Mouse (Mus musculus): ENCODE measurements around the gene Atp1a4. TPM values are rescaled to one million over a fixed set of nuclear protein-coding genes. Genes with fewer than 3 reads are reported as not detected.

The Atp1a4 gene
- polyA plus RNA-seq, 1 experiment from 2014 or later = not detected

DNA sequence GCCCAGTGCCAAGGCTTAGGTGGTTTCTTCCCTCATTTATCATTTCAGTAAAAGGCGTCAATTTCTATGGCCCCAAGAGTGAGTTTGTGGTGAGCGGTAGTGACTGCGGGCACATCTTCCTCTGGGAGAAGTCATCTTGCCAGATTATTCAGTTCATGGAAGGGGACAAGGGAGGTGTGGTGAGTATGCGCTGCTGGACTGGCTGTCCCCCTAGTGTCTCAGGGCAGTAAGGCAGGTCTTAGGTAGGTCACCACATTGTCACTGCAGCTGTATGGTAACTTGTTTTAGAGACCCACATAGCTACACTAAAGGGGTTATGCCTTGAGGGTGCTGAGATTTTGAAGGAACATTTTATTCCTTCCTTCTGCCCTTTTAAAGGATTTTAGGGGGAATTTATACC lies 69.3 kb downstream of the Atp1a4 start:
- H3K27me3 ChIP-seq (ENCODE audit: control insufficient read depth, insufficient read depth, low read length) = no peaks in the 10 kb centered on the region
- no peaks in the 10 kb centered on the region for H3K4me1 ChIP-seq (ENCODE audit: control insufficient read depth, insufficient read depth, low read length)
- no peak overlapping the region for H3K9ac ChIP-seq (ENCODE audit: low read length)
- H3K9me3 ChIP-seq (ENCODE audit: control insufficient read depth, low read length) = no peaks in the 10 kb centered on the region
- H3K4me2 ChIP-seq (ENCODE audit: low read depth, severe bottlenecking) = no peak overlapping the region
- 81% methylated on average over 4 of the region's 4 CpGs for WGBS
- ATAC-seq (ENCODE audit: insufficient number of reproducible peaks, low FRiP score, low TSS enrichment, low read depth) (no peak), DNase-seq (ENCODE audit: low spot score) (no peak)
- peaks cover 30% of the 10 kb centered on the region for H3K36me3 ChIP-seq (ENCODE audit: control insufficient read depth, insufficient read depth, low read length)
- no peak overlapping the region for H3K4me3 ChIP-seq (ENCODE audit: low read depth, low read length)
- H3K27ac ChIP-seq (replicated peaks; ENCODE audit: low read depth, low read length) = no peak overlapping the region

GRCm38 (mm10) chr1:172186401-172187289 lies 71.6 kb downstream of the Atp1a4 start:
- H3K4me2 ChIP-seq (ENCODE audit: low read depth, severe bottlenecking) = no peak overlapping the region
- ATAC-seq (ENCODE audit: insufficient number of reproducible peaks, low FRiP score, low TSS enrichment, low read depth) = 0 out of 2 replicates have a peak, but pooled peaks have one; percentile 31
- H3K36me3 ChIP-seq (ENCODE audit: control insufficient read depth, insufficient read depth, low read length) = peaks cover 24% of the 10 kb centered on the region
- no peaks in the 10 kb centered on the region for H3K9me3 ChIP-seq (ENCODE audit: control insufficient read depth, low read length)
- H3K4me1 ChIP-seq (ENCODE audit: control insufficient read depth, insufficient read depth, low read length) = no peaks in the 10 kb centered on the region
- no peaks in the 10 kb centered on the region for H3K27me3 ChIP-seq (ENCODE audit: control insufficient read depth, insufficient read depth, low read length)
- H3K27ac ChIP-seq (replicated peaks; ENCODE audit: low read depth, low read length) = no peak overlapping the region
- WGBS = 90% methylated on average over 10 of the region's 10 CpGs
- no peak for DNase-seq (ENCODE audit: low spot score)
- no peak overlapping the region for H3K9ac ChIP-seq (ENCODE audit: low read length)
- no peak overlapping the region for H3K4me3 ChIP-seq (ENCODE audit: low read depth, low read length)

DNA sequence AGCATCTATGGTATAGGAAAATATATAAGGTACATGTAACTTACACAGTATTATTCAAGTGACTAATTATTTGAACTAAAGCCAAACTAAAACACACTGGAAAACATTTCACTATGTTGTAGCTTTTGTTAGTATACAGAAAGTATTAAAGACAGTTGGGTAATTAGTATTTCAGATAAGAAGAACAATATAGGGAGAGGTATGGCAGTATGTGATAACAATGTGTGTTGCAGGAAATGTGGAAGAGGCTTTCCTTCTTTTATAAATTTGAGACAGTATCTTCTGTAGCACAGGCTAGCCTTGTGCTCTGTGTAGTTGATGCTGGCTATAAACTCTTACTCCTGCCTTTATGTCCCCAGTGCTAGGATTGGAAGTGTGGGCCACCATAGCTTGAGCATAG lies 74.3 kb downstream of the Atp1a4 start:
- no peaks in the 10 kb centered on the region for H3K4me1 ChIP-seq (ENCODE audit: control insufficient read depth, insufficient read depth, low read length)
- H3K9me3 ChIP-seq (ENCODE audit: control insufficient read depth, low read length) = no peaks in the 10 kb centered on the region
- H3K36me3 ChIP-seq (ENCODE audit: control insufficient read depth, insufficient read depth, low read length) = peaks cover 23% of the 10 kb centered on the region
- ATAC-seq (ENCODE audit: insufficient number of reproducible peaks, low FRiP score, low TSS enrichment, low read depth) (no peak), DNase-seq (ENCODE audit: low spot score) (no peak)
- no peak overlapping the region for H3K27ac ChIP-seq (replicated peaks; ENCODE audit: low read depth, low read length)
- H3K4me2 ChIP-seq (ENCODE audit: low read depth, severe bottlenecking) = no peak overlapping the region
- no peak overlapping the region for H3K9ac ChIP-seq (ENCODE audit: low read length)
- H3K27me3 ChIP-seq (ENCODE audit: control insufficient read depth, insufficient read depth, low read length) = no peaks in the 10 kb centered on the region
- H3K4me3 ChIP-seq (ENCODE audit: low read depth, low read length) = no peak overlapping the region

- Histone ChIP-seq H3K9ac (ENCODE audit: low read length) (no peak overlapping the region), H3K9me3 (ENCODE audit: control insufficient read depth, low read length) (no peaks in the 10 kb centered on the region), H3K27me3 (ENCODE audit: control insufficient read depth, insufficient read depth, low read length) (no peaks in the 10 kb centered on the region), H3K36me3 (ENCODE audit: control insufficient read depth, insufficient read depth, low read length) (peaks cover 20% of the 10 kb centered on the region), H3K4me2 (ENCODE audit: low read depth, severe bottlenecking) (no peak overlapping the region), H3K27ac (replicated peaks; ENCODE audit: low read depth, low read length) (no peak overlapping the region), H3K4me1 (ENCODE audit: control insufficient read depth, insufficient read depth, low read length) (no peaks in the 10 kb centered on the region), H3K4me3 (ENCODE audit: low read depth, low read length) (no peak overlapping the region)
- 95% methylated on average over 6 of the region's 6 CpGs for WGBS
- ATAC-seq (ENCODE audit: insufficient number of reproducible peaks, low FRiP score, low TSS enrichment, low read depth) (0 out of 2 replicates have a peak, but pooled peaks have one; percentile 35), DNase-seq (ENCODE audit: low spot score) (no peak)
Observed at GRCm38 (mm10) chr1:172183056-172183455, 75.2 kb downstream of the Atp1a4 start.

- no peak for ATAC-seq (ENCODE audit: insufficient number of reproducible peaks, low FRiP score, low TSS enrichment, low read depth)
- 92% methylated on average over 3 of the region's 3 CpGs for WGBS
- H3K4me3 ChIP-seq (ENCODE audit: low read depth, low read length) = no peak overlapping the region
- peaks cover 10% of the 10 kb centered on the region for H3K36me3 ChIP-seq (ENCODE audit: control insufficient read depth, insufficient read depth, low read length)
- no peaks in the 10 kb centered on the region for H3K27me3 ChIP-seq (ENCODE audit: control insufficient read depth, insufficient read depth, low read length)
- no peak for DNase-seq (ENCODE audit: low spot score)
- H3K9ac ChIP-seq (ENCODE audit: low read length) = no peak overlapping the region
- no peak overlapping the region for H3K4me2 ChIP-seq (ENCODE audit: low read depth, severe bottlenecking)
- H3K27ac ChIP-seq (replicated peaks; ENCODE audit: low read depth, low read length) = no peak overlapping the region
- H3K9me3 ChIP-seq (ENCODE audit: control insufficient read depth, low read length) = no peaks in the 10 kb centered on the region
- H3K4me1 ChIP-seq (ENCODE audit: control insufficient read depth, insufficient read depth, low read length) = no peaks in the 10 kb centered on the region
Observed at GRCm38 (mm10) chr1:172181777-172182176, 76.4 kb downstream of the Atp1a4 start.

GRCm38 (mm10) chr1:172180881-172181280 lies 77.3 kb downstream of the Atp1a4 start:
- peaks cover 5% of the 10 kb centered on the region for H3K36me3 ChIP-seq (ENCODE audit: control insufficient read depth, insufficient read depth, low read length)
- H3K9me3 ChIP-seq (ENCODE audit: control insufficient read depth, low read length) = no peaks in the 10 kb centered on the region
- no peaks in the 10 kb centered on the region for H3K4me1 ChIP-seq (ENCODE audit: control insufficient read depth, insufficient read depth, low read length)
- no peak overlapping the region for H3K4me3 ChIP-seq (ENCODE audit: low read depth, low read length)
- WGBS = 74% methylated on average over 4 of the region's 4 CpGs
- DNase-seq (ENCODE audit: low spot score) = no peak
- H3K27ac ChIP-seq (replicated peaks; ENCODE audit: low read depth, low read length) = no peak overlapping the region
- ATAC-seq (ENCODE audit: insufficient number of reproducible peaks, low FRiP score, low TSS enrichment, low read depth) = no peak
- H3K4me2 ChIP-seq (ENCODE audit: low read depth, severe bottlenecking) = no peak overlapping the region
- no peak overlapping the region for H3K9ac ChIP-seq (ENCODE audit: low read length)
- H3K27me3 ChIP-seq (ENCODE audit: control insufficient read depth, insufficient read depth, low read length) = no peaks in the 10 kb centered on the region

GRCm38 (mm10) chr1:172179102-172179501 lies 79.1 kb downstream of the Atp1a4 start:
- Histone ChIP-seq H3K4me3 (ENCODE audit: low read depth, low read length) (no peak overlapping the region), H3K9me3 (ENCODE audit: control insufficient read depth, low read length) (no peaks in the 10 kb centered on the region), H3K27me3 (ENCODE audit: control insufficient read depth, insufficient read depth, low read length) (no peaks in the 10 kb centered on the region), H3K4me1 (ENCODE audit: control insufficient read depth, insufficient read depth, low read length) (no peaks in the 10 kb centered on the region), H3K36me3 (ENCODE audit: control insufficient read depth, insufficient read depth, low read length) (peaks cover 7% of the 10 kb centered on the region), H3K9ac (ENCODE audit: low read length) (no peak overlapping the region), H3K4me2 (ENCODE audit: low read depth, severe bottlenecking) (no peak overlapping the region), H3K27ac (replicated peaks; ENCODE audit: low read depth, low read length) (no peak overlapping the region)
- no peak for DNase-seq (ENCODE audit: low spot score)
- 84% methylated on average over 7 of the region's 7 CpGs for WGBS
- no peak for ATAC-seq (ENCODE audit: insufficient number of reproducible peaks, low FRiP score, low TSS enrichment, low read depth)

DNA sequence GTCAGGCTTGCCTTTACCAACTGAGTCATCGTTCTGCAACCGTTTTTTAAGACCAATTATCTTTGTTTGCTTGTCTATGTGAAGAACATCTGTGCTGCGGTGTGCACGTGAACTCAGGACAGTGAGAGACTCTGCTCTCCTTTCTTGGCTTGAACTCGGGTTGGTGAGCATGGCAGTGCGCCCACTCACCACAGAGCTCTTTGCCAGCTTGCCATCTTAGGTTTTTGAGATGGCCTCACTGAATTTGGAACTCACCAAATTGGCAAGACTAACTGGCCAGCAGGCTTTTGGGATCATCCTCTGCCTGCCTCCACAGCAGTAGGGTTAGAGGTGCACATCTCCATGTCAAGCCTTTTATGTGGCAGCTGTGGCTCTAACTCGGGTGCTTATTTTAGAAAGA lies 80.4 kb downstream of the Atp1a4 start:
- Histone ChIP-seq H3K27me3 (ENCODE audit: control insufficient read depth, insufficient read depth, low read length) (no peaks in the 10 kb centered on the region), H3K4me3 (ENCODE audit: low read depth, low read length) (no peak overlapping the region), H3K4me2 (ENCODE audit: low read depth, severe bottlenecking) (no peak overlapping the region), H3K9me3 (ENCODE audit: control insufficient read depth, low read length) (no peaks in the 10 kb centered on the region), H3K27ac (replicated peaks; ENCODE audit: low read depth, low read length) (no peak overlapping the region), H3K9ac (ENCODE audit: low read length) (no peak overlapping the region), H3K36me3 (ENCODE audit: control insufficient read depth, insufficient read depth, low read length) (peaks cover 13% of the 10 kb centered on the region), H3K4me1 (ENCODE audit: control insufficient read depth, insufficient read depth, low read length) (no peaks in the 10 kb centered on the region)
- DNase-seq (ENCODE audit: low spot score) = no peak
- no peak for ATAC-seq (ENCODE audit: insufficient number of reproducible peaks, low FRiP score, low TSS enrichment, low read depth)
- 90% methylated on average over 7 of the region's 7 CpGs for WGBS
